Mouse (Mus musculus) bone marrow macrophage, adult 2 months (primary cell): ENCODE data around the gene Gba2. TPM values are rescaled to one million over a fixed set of nuclear protein-coding genes. Genes with fewer than 3 reads are reported as not detected.
"Not testable (repeated sequence)": the region's sequence is repeated elsewhere in the genome, so short reads cannot be mapped to it uniquely, and the experiment has no call there.

Source experiments
- H3K27ac ChIP-seq: 2 replicates; pipeline ENCODE4 v1.5.1; 2012; ENCODE audit warnings: low read depth, low read length; ENCODE audit not compliant: insufficient read depth
- H3K4me1 ChIP-seq: 2 replicates; pipeline ENCODE4 v1.6.1; 2012; ENCODE audit warnings: low read length; ENCODE audit not compliant: control insufficient read depth, insufficient read depth
- H3K4me3 ChIP-seq: 2 replicates; pipeline ENCODE4 v1.5.1; 2012; ENCODE audit warnings: mild to moderate bottlenecking, low read length, moderate library complexity; ENCODE audit not compliant: insufficient read depth
- CTCF ChIP-seq: IDR thresholded peaks from 2 replicates; pipeline ENCODE4 v1.5.1; 2012; ENCODE audit warnings: low read depth, mild to moderate bottlenecking, low read length, moderate library complexity
- POLR2A ChIP-seq: IDR thresholded peaks from 2 replicates; pipeline ENCODE4 v1.6.1; 2012; ENCODE audit warnings: mild to moderate bottlenecking, low read depth, low read length, borderline replicate concordance
- polyA plus RNA-seq: library from polyadenylated mRNA; stranded (reverse); fragments of >200 nt; gene quantifications from 2 replicates; pipeline ENCODE4 v1.2.4, GENCODE M21; 2012; ENCODE audit not compliant: missing spikeins, insufficient read depth, insufficient read length

The Gba2 gene
- polyA plus RNA-seq, 1 experiment, result 9.6 TPM

GRCm38 (mm10) chr4:43598200-43598599 is 19.5 kb upstream of the Gba2 start:
- TF ChIP-seq CTCF, result no peak
- no peak for TF ChIP-seq POLR2A
- Histone ChIP-seq H3K4me1 (no peaks in the 10 kb centered on the region), H3K27ac (no peak overlapping the region), H3K4me3 (no peak overlapping the region)

GRCm38 (mm10) chr4:43596597-43596996 is 17.9 kb upstream of the Gba2 start:
- H3K27ac ChIP-seq, H3K4me3 ChIP-seq, H3K4me1 ChIP-seq: not testable (repeated sequence)

GRCm38 (mm10) chr4:43593453-43593852 is 14.8 kb upstream of the Gba2 start:
- Histone ChIP-seq H3K27ac (no peak overlapping the region), H3K4me1 (no peaks in the 10 kb centered on the region), H3K4me3 (no peak overlapping the region)
- TF ChIP-seq POLR2A (no peak), CTCF (no peak)

GRCm38 (mm10) chr4:43591961-43592360 is 13.3 kb upstream of the Gba2 start:
- H3K4me3 ChIP-seq, result no peak overlapping the region
- TF ChIP-seq POLR2A (no peak), CTCF (no peak)
- no peak overlapping the region for H3K27ac ChIP-seq
- H3K4me1 ChIP-seq, result no peaks in the 10 kb centered on the region

GRCm38 (mm10) chr4:43591543-43591942 is 12.9 kb upstream of the Gba2 start:
- H3K4me3 ChIP-seq, result no peak overlapping the region
- no peaks in the 10 kb centered on the region for H3K4me1 ChIP-seq
- TF ChIP-seq POLR2A, result no peak
- no peak for TF ChIP-seq CTCF
- no peak overlapping the region for H3K27ac ChIP-seq

- Histone ChIP-seq H3K4me1 (no peaks in the 10 kb centered on the region), H3K27ac (no peak overlapping the region), H3K4me3 (no peak overlapping the region)
- TF ChIP-seq CTCF, result no peak
- no peak for TF ChIP-seq POLR2A
Measured at GRCm38 (mm10) chr4:43587681-43588080, 9.0 kb upstream of the Gba2 start.

GRCm38 (mm10) chr4:43586411-43586810 is 7.7 kb upstream of the Gba2 start:
- H3K27ac ChIP-seq, result no peak overlapping the region
- H3K4me3 ChIP-seq, result no peak overlapping the region
- TF ChIP-seq POLR2A, result no peak
- no peak for TF ChIP-seq CTCF
- no peaks in the 10 kb centered on the region for H3K4me1 ChIP-seq

- TF ChIP-seq POLR2A (no peak), CTCF (no peak)
- Histone ChIP-seq H3K4me1 (no peaks in the 10 kb centered on the region), H3K27ac (no peak overlapping the region), H3K4me3 (no peak overlapping the region)
Measured at GRCm38 (mm10) chr4:43585682-43586081, 7.0 kb upstream of the Gba2 start.

- Histone ChIP-seq H3K27ac (no peak within 1 kb of the TSS), H3K4me1 (peaks cover 4% of the 10 kb centered on the region; the same call in 1 of the 2 replicates), H3K4me3 (no peak within 1 kb of the TSS)
- no peak for TF ChIP-seq CTCF
- TF ChIP-seq POLR2A, result no peak
Measured at GRCm38 (mm10) chr4:43584444-43585416, 6.1 kb upstream of the Gba2 start, which contains the start of gene Msmp. Gene Msmp (minus strand): TSS chr4:43584494.

GRCm38 (mm10) chr4:43583421-43583820 is 4.7 kb upstream of the Gba2 start:
- peaks cover 8% of the 10 kb centered on the region; the same call in 1 of the 2 replicates for H3K4me1 ChIP-seq
- no peak overlapping the region for H3K27ac ChIP-seq
- no peak for TF ChIP-seq POLR2A
- no peak for TF ChIP-seq CTCF
- H3K4me3 ChIP-seq, result no peak overlapping the region
